In the genomic region with DNA sequence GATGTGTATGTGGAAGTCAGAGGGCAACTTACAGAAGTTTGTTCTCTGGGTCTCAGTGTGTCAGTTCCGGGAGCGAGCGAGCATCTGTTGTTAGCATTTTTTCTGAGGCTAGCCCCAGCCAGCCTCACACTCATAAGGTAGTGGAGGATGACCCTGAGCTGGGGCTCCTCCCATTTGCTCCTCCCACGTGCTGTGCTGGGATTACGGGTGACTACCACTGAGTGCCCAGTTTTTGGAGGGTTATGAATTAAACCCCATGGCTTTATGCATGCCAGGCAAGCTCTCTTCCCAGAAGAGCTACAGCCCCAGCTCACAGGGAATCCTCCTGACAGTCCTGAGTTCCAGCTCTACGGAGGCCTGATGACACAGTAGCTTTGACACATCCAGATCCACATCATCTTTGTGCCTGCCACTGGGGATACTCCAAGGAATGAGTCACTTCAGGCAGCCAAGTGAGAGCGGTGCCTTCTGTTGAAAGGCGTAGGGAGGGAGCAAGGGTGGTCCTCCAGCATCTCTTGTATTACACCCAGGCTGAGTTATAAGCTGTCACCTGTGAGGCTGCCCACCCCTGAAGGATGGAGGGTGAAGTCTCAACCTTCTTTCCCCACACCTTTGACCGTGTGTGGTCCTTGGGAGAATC, we compare ENCODE assay signal across 17 mouse cellular contexts.
DNase-seq lines count a peak whose midpoint lies in the region; ATAC-seq and TF ChIP-seq lines count a peak whose summit lies in the region.
"Had no signal": no experiment of that assay in that cellular context is flagged by ENCODE, and none has a peak within 500 bp of the region (broad histone marks: within the 10 kb centered on the region; RNA-seq: fewer than 3 reads in every experiment).

No protein-coding gene starts in this region.

- TF ChIP-seq EP300 in liver, postnatal 0 days (IDR thresholded peaks at IDR 0.05; ENCODE audit: low read depth), result no peak

- H3K27ac ChIP-seq in heart, embryonic 10.5 days, result peak overlapping the region; percentile 47; the same call in 1 of the 2 replicates
- no peak overlapping the region for H3K27ac ChIP-seq in heart, embryonic 12.5 days (ENCODE audit: poor library complexity, severe bottlenecking)
- H3K27ac ChIP-seq in liver, embryonic 11.5 days (ENCODE audit: low read depth, low read length), result no peak overlapping the region
- no peak overlapping the region for H3K27ac ChIP-seq in liver, postnatal 0 days (ENCODE audit: low read depth)
- H3K27ac ChIP-seq in limb, embryonic 10.5 days, result peak overlapping the region; percentile 4; the same call in 1 of the 2 replicates
- H3K27ac ChIP-seq: left cerebral cortex, adult 2 months; liver, embryonic 12.5 days had no signal

- H3K27me3 ChIP-seq in heart, embryonic 10.5 days (ENCODE audit: insufficient read depth, poor library complexity, severe bottlenecking), result no peaks in the 10 kb centered on the region
- no peaks in the 10 kb centered on the region for H3K27me3 ChIP-seq in heart, embryonic 12.5 days (replicated peaks)
- no peaks in the 10 kb centered on the region for H3K27me3 ChIP-seq in liver, embryonic 11.5 days (replicated peaks; ENCODE audit: control insufficient read depth, insufficient read depth, low read length)
- no peaks in the 10 kb centered on the region for H3K27me3 ChIP-seq in liver, postnatal 0 days (ENCODE audit: insufficient read depth, low read length)
- H3K27me3 ChIP-seq in limb, embryonic 10.5 days (ENCODE audit: low read depth, poor library complexity, severe bottlenecking), result no peaks in the 10 kb centered on the region

- H3K36me3 ChIP-seq in heart, embryonic 10.5 days, result no peaks in the 10 kb centered on the region; the same call in 1 of the 2 replicates
- H3K36me3 ChIP-seq in heart, embryonic 12.5 days, result no peaks in the 10 kb centered on the region
- H3K36me3 ChIP-seq in liver, embryonic 11.5 days (ENCODE audit: control insufficient read depth, insufficient read depth, low read length), result no peaks in the 10 kb centered on the region
- no peaks in the 10 kb centered on the region for H3K36me3 ChIP-seq in liver, postnatal 0 days (replicated peaks; ENCODE audit: insufficient read depth, low read length)
- H3K36me3 ChIP-seq in limb, embryonic 10.5 days, result no peaks in the 10 kb centered on the region
- H3K36me3 ChIP-seq: liver, embryonic 12.5 days had no signal

- no peak for TF ChIP-seq CTCF in liver, postnatal 0 days (IDR thresholded peaks at IDR 0.05; ENCODE audit: low read depth)

- H3K9me3 ChIP-seq in heart, embryonic 10.5 days, result no peaks in the 10 kb centered on the region
- peaks cover 2% of the 10 kb centered on the region; the same call in 1 of the 2 replicates for H3K9me3 ChIP-seq in heart, embryonic 12.5 days (replicated peaks)
- no peaks in the 10 kb centered on the region for H3K9me3 ChIP-seq in liver, embryonic 11.5 days (ENCODE audit: control insufficient read depth, low read length)
- no peaks in the 10 kb centered on the region for H3K9me3 ChIP-seq in liver, postnatal 0 days (ENCODE audit: low read length)
- H3K9me3 ChIP-seq in limb, embryonic 10.5 days (replicated peaks), result no peaks in the 10 kb centered on the region
- H3K9me3 ChIP-seq: liver, embryonic 12.5 days had no signal

- DNase-seq in heart, embryonic 10.5 days (ENCODE audit: low spot score), result no peak
- DNase-seq in liver, embryonic 11.5 days (ENCODE audit: low spot score), result no peak
- DNase-seq in liver, postnatal 0 days, result no peak
- peak; percentile 63 for DNase-seq in brain, adult 2 months (ENCODE audit: low read depth, low spot score)
- no peak for DNase-seq in limb, embryonic 10.5 days (ENCODE audit: low spot score)
- no peak for DNase-seq in thymus, postnatal 14 days
- no peak for DNase-seq in layer of hippocampus, postnatal 25 days (ENCODE audit: extremely low spot score in 1 of 2, low spot score in 1 of 2)
- DNase-seq: cerebellum, adult 9-10 months; heart, postnatal 4 days; kidney, adult 9 months; right cerebral cortex, postnatal 25 days; thymus, postnatal 4 days had no signal

- H3K4me2 ChIP-seq in heart, embryonic 12.5 days, result no peak overlapping the region
- H3K4me2 ChIP-seq in liver, embryonic 11.5 days, result no peak overlapping the region
- no peak overlapping the region for H3K4me2 ChIP-seq in liver, postnatal 0 days (ENCODE audit: low read depth, low read length)
- H3K4me2 ChIP-seq: liver, embryonic 12.5 days had no signal

- H3K4me1 ChIP-seq in heart, embryonic 10.5 days, result peaks cover 42% of the 10 kb centered on the region
- H3K4me1 ChIP-seq in heart, embryonic 12.5 days (replicated peaks), result peaks cover 35% of the 10 kb centered on the region
- H3K4me1 ChIP-seq in liver, embryonic 11.5 days (replicated peaks; ENCODE audit: control insufficient read depth, insufficient read depth, low read length), result peaks cover 9% of the 10 kb centered on the region; the same call in 1 of the 2 replicates
- H3K4me1 ChIP-seq in liver, postnatal 0 days (ENCODE audit: insufficient read depth), result no peaks in the 10 kb centered on the region; the same call in 1 of the 2 replicates
- peaks cover 9% of the 10 kb centered on the region for H3K4me1 ChIP-seq in limb, embryonic 10.5 days

- no peak overlapping the region for H3K9ac ChIP-seq in heart, embryonic 12.5 days
- H3K9ac ChIP-seq in liver, embryonic 11.5 days (ENCODE audit: low read depth, low read length), result no peak overlapping the region
- H3K9ac ChIP-seq in liver, postnatal 0 days (replicated peaks), result no peak overlapping the region
- H3K9ac ChIP-seq: liver, embryonic 12.5 days had no signal

- no peak overlapping the region for H3K4me3 ChIP-seq in heart, embryonic 10.5 days
- H3K4me3 ChIP-seq in heart, embryonic 12.5 days, result no peak overlapping the region
- H3K4me3 ChIP-seq in liver, embryonic 11.5 days (ENCODE audit: low read depth, low read length), result no peak overlapping the region
- H3K4me3 ChIP-seq in liver, postnatal 0 days (ENCODE audit: low read depth, low read length), result no peak overlapping the region
- H3K4me3 ChIP-seq in limb, embryonic 10.5 days, result no peak overlapping the region
- H3K4me3 ChIP-seq: left cerebral cortex, adult 2 months; liver, embryonic 12.5 days; megakaryocyte, embryonic 14.5 days; myocyte had no signal

- ATAC-seq in heart, embryonic 12.5 days (ENCODE audit: insufficient number of reproducible peaks, low FRiP score), result no peak
- ATAC-seq in liver, embryonic 11.5 days (replicated peaks; ENCODE audit: low FRiP score), result 0 out of 2 replicates have a peak, but pooled peaks have one; percentile 29
- no peak for ATAC-seq in liver, postnatal 0 days
- ATAC-seq: liver, embryonic 12.5 days had no signal

- WGBS in heart, embryonic 10.5 days, result 80% methylated on average over 9 of the region's 9 CpGs
- WGBS in heart, embryonic 12.5 days, result 74% methylated on average over 9 of the region's 9 CpGs
- WGBS in liver, embryonic 11.5 days, result 82% methylated on average over 9 of the region's 9 CpGs
- WGBS in liver, postnatal 0 days (ENCODE audit: insufficient replicate concordance), result 76% methylated on average over 9 of the region's 9 CpGs
- 85% methylated on average over 9 of the region's 9 CpGs for WGBS in limb, embryonic 10.5 days

Comparison
In these comparisons a context has a peak if more than half of its experiments do, and no peak if none do; other contexts are left out.
1. H3K27ac ChIP-seq: peak in heart, embryonic 10.5 days (single experiment) and limb, embryonic 10.5 days (single experiment); none in heart, embryonic 12.5 days (single experiment), liver, embryonic 11.5 days (single experiment) and liver, postnatal 0 days (single experiment).